Mouse (Mus musculus) cerebellum, adult 11 months (tissue): Measurements from ENCODE around the gene Hoxd9.

Source experiments
- DNase-seq: peaks from one replicate; pipeline ENCODE4 v3.0.0; 2022

The Hoxd9 gene

DNA sequence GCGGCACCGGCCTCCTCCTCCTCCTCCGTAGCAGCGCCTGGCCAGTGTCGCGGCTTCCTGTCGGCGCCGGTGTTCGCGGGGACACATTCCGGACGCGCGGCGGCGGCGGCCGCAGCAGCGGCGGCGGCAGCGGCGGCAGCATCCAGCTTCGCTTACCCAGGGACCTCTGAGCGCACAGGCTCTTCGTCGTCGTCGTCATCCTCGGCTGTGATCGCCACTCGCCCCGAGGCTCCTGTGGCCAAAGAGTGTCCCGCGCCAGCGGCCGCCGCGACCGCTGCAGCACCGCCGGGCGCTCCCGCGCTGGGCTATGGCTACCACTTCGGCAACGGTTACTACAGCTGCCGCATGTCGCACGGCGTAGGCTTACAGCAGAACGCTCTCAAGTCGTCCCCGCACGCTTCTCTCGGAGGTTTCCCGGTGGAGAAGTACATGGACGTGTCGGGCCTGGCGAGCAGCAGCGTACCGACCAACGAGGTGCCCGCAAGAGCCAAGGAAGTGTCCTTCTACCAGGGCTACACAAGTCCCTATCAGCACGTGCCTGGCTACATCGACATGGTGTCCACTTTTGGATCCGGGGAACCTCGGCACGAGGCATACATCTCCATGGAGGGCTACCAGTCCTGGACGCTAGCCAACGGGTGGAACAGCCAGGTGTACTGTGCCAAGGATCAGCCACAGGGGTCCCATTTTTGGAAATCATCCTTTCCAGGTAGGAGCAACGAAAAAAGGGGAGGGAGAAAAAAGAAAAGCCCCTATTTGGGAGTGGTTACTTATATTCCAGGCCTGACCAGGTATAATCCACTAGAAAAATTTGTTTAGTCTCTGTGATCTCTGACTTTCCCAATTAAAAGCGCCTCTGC is 28.9 kb upstream of the Hoxd9 start:
- DNase-seq: no peak

DNA sequence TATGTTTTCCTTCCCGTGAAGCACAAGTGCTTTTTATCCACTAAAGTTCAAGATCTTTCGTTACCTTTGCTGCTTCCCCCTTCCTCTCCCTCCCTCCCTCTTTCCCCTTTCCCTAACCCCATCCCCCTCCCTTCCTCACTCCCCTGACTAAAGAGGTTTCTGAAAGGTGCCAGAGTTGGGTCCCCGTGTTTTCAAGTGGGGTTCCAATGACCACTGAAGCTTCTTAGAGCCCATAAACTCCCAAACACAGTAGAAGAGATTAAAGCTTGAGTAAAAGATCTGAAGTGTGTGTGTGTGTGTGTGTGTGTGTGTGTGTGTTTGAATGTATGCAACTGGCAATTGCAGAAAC is 28.3 kb upstream of the Hoxd9 start:
- DNase-seq: no peak

DNA sequence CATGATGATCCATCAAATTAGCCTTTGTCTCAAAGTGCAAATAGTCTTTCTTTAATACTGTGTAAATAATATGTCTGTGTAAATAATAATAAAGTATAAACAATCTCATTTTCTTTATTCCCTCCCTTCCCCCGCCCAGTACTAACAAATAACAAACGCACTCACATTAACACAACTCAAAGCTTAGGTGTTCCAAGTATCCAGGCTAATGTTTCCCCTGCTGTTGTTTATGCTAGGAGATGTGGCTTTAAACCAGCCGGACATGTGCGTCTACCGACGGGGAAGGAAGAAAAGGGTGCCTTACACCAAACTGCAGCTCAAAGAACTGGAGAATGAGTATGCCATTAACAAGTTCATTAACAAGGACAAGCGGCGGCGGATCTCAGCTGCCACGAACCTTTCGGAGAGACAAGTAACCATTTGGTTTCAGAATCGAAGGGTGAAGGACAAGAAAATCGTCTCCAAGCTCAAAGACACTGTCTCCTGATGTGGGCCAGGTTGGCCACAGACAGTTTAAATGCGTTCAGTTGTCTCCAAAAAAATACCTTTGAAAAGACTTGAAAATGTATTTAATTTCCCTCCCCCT is 27.8 kb upstream of the Hoxd9 start:
- no peak for DNase-seq

DNA sequence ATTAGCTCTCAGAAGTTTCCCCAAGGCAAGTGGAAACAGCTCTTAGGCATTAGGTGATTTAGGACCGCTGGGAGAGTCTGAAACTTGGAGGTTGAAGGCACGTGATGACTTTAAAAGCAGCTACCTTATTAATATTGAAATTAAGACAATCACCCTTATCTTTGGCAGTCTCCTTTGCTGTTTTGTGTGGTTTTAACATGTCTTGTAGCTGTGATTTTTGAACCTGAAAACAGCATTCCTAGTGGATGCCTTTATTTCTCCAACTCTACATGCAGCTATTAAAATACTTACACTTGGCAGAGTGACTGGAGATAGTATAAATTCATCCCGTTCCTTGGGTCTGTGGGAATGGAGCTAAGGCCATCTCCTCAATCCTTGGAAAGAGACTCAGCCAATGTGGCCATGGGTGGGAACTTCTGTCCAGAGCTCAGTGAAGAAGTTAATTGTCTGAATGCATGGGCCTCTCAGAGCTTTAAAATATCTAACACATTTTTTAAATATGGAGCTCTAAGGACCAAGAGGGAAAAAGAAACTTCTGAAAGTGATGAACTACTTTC is 26.8 kb upstream of the Hoxd9 start:
- no peak for DNase-seq

DNA sequence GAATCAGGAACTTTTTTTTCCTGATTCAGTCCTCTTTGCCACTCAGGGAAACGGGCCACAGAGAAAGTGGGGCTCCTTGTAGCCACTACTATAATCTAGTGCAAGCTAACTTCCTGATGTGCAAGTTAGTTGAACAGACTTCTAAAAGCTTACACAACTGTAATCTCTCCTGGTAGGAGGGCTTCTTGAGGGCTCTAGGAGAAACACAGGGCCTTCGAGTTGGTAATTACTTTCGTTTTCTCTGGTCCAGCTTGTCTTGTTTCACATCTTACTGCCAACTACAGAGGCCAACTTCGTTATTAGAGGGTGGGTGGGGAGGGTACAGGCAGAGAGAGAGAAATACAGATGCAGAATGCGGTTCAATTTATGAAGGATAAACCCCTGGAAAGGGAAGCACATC is 25.7 kb upstream of the Hoxd9 start:
- DNase-seq: no peak

DNA sequence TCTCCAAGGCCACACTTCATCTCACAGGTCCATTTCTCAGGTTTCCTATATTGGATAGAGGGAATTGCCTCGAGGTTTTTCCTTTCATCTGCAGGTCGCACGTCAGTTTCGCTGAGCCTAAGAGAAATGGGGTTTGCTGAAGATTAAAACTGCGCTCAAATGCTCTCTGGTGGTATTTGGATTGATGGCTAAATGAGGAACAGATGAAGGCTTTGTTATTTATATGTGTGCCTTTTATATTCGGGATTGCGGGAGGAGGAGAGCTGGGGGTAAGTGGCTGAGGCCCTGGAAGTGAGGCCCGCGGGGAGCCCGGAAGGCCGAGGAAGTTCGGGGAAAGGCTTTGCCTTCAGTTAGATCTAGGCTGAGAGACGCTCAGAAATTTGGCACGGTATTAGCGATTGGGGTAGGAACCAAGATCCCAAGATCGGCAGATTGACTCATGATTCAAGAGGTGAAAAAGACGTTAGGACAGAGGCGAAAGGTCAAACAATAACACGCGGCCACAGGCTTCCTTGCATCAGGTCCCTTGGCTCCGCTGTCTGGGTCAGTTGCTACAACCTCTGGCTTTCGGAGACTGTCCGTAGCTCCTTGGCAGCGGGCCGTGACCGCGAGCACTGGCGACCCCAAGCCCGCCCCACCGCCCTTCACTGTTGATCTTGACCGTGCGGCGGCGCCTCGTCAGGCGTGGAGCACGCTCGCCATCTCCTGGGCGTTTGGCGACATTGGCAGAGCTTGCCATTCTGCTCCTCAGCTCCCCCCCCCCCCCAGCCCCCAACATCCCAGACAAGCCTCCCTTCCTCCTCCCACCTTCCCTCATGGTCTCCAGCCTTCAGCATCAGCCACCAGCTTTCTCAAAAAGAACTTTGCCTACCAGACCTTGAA is 24.8 kb upstream of the Hoxd9 start:
- DNase-seq: peak; percentile 28

DNA sequence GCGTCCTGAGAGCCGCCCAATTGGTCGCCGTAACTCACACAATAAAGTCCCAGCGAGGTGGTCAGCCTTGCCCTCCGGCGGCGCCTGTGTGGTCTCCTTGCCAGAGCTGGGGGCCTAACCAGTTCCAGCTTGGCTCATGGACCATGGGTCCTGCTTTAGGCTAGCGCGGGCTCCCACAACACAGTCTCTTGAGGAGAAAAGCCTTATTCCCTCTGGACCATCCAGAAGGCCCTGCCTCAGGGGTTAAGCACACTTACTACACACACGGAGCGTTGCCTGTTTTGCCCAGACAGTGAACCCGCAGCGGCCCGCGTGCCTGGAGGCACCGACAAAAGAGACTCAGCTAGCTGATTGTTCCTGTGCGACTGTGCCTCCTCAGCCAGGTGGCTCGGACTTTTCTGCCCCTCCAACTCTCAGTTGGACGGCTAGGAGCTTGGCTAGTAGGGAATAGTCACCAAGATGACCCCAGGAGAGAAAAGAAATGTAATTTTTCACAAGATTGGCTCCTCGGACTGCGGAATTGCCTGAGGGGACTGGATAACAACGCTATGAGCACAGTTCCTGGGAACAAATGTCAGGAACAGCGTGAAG is 23.6 kb upstream of the Hoxd9 start:
- no peak for DNase-seq

DNA sequence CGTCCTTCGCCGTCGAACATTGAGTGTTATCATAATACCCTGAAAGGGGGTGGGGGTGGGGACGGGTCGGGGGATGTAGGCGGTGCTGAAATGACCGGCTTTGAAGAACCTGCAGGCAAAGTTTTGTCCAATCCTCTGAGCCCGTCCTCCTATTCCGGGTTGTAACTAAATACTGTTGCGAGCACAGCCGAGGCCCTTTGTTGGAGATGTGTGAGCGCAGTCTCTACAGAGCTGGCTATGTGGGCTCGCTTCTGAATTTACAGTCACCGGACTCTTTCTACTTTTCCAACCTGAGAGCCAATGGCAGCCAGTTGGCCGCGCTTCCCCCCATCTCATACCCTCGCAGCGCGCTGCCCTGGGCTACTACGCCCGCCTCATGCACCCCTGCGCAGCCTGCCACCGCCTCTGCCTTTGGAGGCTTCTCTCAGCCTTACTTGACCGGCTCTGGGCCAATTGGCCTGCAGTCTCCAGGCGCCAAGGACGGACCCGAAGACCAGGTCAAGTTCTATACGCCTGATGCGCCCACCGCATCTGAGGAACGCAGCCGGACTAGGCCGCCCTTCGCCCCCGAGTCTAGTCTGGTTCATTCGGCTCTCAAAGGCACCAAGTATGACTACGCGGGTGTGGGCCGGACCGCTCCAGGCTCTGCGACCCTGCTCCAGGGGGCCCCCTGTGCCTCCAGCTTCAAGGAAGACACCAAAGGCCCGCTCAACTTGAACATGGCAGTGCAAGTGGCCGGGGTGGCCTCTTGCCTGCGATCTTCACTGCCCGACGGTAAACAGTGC is 22.5 kb upstream of the Hoxd9 start, which contains the start of gene Hoxd12:
Gene Hoxd12 (plus strand): TSS at position 133 of the 785 bp plus-strand sequence.
- no peak for DNase-seq

DNA sequence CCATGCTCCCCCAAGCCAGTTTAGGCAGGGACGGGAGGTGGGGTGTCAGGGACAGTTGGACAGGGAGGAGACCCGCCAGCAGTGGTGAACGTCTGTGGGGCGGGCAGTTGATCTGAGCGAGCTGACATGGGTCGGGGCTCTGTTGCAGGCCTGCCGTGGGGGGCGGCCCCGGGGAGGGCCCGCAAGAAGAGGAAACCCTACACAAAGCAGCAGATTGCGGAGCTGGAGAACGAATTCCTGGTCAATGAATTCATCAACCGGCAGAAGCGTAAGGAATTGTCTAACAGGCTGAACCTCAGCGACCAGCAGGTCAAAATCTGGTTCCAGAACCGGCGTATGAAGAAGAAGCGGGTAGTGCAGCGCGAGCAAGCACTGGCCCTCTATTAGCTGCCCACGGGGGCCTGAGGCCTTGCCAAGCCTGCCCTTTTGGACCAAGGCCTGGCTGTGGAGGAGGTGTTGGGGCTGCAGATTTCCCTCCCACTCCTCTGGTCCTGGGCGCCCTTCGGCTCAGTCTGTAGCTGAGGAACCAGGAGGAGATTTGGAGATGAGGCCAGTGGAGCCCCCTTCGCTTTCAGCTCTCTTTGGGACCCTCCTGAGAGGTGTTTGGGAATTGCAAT is 21.8 kb upstream of the Hoxd9 start:
- DNase-seq: no peak

DNA sequence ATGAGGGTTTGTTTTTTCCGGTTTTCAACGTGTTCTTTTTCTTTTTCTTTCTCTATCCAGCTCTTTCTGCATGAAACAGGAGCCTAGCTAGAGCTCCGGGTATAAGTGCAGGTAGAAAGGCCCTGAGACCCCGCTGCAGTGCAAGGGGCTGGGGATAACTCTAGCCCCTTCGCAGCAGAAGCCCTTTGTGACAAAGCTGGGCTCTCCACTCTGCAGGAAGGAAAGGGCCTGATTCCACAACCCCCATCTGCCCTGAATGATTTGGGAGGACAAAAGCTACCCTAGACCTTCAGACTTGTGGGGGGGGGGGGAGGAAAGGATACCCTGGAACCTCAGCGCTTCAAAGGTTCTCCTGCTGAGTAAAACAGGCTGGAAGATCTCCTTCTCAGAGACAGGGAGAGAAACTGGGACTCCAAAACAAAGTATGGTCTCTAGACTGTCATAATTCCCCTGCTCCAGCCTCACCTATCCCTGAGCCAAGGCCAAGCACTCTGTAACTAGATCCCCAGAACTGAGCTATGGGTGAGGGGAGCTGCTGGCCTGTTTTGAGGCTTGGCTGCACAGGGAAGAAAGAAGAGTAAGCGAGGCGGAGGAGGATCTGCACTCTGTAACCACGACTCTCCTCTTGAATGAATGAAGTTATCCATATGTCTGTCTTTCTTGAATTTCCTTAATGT is 21.0 kb upstream of the Hoxd9 start:
- DNase-seq: no peak

DNA sequence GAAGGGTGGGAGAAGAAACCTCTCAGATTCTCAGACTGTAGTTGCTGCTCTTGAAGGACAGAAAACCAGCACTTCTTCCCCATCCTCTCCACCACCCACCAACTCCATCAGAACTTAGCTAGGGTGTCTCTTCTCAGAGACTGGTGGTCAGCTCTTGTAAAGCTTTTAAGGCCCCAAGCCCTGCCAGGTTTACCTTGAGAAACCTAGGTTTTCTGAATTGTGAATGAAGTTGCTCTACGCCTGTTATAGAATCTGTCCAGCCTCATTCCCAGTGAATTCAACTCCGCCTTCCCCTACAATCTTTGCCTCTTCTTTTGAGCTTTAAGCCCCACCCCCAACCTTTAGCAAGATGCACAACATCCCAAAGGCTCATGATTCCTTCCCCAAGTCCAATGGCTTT is 20.4 kb upstream of the Hoxd9 start:
- DNase-seq: no peak

DNA sequence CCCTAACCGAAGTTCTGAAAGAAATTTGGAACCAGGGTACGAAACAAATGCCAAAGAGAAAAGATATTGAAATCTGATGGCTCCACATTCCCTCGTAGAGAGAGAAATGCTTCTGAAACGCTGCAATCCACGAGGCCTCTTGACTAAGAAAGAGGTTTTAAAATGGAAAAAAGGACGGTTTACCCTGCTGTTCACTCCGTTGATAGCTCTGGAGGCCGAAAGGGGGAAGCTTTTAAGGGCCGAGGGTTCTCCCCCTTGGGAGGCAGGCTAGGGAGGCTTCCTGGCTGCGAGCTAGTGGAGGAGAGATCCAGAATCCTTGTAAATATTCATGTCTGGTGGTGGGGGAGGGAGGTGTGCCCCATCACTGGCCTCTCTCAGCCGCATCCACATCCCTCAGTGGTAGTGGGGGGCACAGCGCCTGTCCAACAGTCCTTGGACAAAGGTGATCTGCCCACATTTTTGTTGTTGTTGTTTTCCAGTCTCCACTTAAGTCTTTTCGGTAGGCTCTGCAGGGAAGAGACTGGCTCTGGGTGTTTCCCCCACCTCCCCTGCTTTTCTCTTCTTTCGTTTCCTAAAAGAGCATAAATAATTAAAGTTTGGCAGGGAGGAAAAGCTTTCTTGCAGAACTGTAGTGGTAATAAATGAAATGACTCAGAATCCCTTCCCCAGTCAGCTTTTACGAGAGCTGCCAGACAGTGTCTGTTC is 18.5 kb upstream of the Hoxd9 start, which contains the start of gene Hoxd11:
Gene Hoxd11 (plus strand): TSS at position 667 of the 705 bp plus-strand sequence.
- no peak for DNase-seq

DNA sequence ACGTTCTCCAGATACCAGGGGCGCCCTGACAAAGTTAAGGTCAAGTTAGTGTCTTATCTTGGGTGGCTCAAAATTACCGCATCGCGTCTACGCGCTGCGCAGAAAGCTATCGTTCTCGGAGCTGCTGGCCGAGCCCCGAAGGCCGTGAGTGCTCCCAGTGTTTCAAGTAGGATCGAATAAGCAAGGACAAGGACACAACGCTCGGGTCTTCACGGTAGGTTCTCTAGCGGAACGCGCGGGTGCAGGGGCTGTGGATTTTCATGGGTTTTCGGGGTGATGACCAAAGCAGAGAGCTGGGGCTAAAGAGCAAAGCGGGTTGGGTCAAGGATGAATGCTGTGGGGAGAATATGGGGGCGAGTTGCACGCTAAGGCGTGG is 17.9 kb upstream of the Hoxd9 start:
- no peak for DNase-seq

DNA sequence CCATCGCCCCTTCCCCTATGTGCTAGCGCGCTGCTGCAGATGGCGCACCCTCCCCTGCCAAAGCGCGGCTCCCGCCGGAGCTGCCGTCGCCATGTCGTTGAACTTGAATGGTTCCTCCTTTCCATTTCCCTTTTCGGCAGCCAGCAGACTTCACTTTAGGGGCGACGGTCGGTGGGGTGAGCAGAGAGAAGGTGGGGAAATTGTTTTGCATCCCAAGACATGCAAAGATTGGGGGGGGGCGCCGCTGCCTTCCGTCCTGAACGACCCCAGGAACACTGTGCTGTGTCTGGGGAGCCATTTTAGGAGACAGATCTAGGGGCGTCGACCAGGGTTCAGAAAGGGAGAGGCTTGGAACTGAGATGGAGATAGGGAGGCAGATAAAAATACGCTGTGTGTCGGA is 17.5 kb upstream of the Hoxd9 start:
- DNase-seq: no peak

DNA sequence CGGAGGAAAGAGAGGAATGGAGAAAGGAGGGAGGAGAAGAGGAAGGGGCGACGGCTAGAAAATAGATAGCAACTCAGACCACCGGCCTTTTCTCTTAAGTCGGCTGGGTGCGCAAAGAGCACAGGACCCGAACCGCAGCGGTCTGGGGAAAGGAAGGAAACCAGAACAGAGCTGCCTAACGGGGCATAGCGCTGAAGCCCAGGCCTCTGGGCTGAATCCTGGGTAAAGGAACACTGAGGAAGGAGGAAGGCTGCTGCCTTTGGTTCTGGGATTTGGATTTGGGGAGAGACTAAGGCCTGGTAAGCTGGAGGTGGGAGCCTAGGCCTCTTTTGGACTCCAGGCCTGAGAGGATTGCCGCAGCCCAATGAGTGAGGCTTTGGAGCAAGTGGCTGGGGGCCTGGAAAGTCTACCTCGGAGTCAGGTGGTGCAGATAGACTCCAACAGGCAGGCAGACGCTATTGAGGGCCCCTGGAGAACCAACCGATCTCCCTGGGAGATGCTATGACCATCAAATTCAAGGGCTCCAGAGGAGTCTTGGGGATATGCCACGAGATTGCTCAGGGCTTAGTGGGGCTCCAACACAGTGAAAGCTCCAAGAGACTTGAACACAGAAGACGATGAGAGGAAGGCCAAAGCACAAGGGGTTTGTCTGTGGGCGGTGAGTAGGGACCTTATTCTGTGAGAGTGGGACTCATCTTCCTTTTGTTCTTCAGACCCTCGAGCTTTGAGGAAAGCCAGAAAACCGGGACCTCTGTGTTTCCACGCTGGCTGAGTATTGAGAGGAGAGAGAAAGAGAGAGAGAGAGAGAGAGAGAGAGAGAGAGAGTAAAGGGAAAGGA is 16.7 kb upstream of the Hoxd9 start:
- no peak for DNase-seq

DNA sequence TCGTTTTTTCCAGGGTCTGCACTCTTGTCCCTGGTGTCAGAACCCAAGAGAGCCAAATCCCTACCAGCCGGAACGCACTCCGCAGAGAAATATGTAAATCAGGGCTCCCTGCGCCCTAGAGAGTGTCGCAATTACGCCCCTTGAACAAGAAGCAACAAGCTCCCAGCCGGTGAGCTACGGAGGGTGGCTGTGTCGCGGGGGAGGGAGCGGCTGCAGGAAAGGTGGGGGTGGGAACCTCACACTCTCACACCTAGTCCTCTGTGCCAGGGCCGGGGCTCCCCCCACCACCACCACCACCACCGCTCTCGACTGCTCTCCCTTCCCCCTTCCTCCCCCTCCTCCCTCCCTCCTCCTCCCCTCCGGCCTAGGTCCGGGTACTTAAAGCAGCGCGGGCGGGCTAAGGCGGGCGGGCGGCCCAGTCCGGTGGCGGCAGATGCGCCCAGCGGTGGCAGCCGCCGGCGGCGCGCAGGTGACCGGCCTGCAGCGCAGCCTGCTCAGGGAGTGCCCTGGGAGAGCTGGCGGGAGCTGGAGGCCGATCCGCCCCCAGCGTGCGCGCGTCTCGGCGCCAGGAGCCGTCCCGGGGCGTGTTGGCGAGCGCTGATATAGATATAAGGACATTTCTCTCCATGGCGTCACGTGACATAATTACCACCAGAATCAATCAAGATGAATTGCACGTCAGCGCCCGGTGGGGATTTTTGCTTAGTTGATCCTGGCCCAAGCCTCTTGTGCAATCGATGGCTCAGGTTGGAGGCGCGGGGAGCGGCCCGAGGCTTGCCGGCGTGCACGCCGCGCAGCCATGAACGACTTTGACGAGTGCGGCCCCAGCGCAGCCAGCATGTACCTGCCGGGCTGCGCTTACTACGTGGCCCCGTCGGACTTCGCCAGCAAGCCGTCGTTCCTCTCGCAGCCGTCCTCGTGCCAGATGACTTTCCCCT is 15.7 kb upstream of the Hoxd9 start:
- no peak for DNase-seq

DNA sequence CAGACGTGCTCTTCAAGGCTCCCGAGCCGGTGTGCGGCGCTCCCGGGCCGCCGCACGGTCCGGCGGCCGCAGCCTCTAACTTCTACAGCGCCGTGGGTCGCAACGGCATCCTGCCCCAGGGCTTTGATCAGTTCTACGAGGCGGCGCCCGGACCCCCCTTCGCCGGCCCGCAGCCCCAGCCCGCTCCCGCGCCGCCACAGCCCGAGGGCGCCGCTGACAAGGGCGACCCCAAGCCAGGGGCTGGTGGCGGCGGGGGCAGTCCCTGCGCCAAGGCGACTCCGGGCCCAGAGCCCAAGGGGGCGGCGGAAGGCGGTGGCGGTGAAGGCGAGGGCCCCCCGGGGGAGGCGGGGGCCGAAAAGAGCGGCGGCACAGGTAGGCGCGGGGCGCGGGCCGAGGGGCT is 14.7 kb upstream of the Hoxd9 start:
- DNase-seq: no peak

DNA sequence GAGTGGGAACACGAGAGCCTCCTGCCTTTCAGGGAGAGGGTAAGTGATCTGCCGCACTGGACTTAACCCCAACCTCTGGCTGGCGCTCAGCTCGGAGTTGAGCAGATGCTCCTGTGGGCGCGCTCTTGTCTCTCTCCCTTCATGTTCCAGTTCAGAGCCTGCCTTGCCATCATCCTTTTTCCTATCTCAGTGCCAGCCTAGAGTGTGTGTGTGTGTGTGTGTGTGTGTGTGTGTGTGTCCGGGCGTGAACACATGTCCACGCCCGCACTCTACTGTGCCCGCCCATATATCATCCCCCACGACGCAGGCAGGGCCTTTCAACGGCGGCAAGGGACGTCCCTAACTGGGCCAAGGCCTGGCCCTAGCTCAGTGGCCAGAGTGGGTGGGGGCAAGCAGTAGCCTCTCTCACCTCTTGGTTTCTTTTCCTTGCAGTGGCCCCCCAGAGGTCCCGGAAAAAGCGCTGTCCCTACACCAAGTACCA is 14.0 kb upstream of the Hoxd9 start:
- no peak for DNase-seq
